Mouse (Mus musculus) adrenal gland, postnatal 10 days (tissue): ENCODE data around the gene Il11. TPM values are rescaled to one million over a fixed set of nuclear protein-coding genes. Genes with fewer than 3 reads are reported as not detected.

Experiments used
- DNase-seq: peaks from one replicate; pipeline ENCODE4 v3.0.0; 2021; ENCODE audit warnings: mixed read lengths
- total RNA-seq, 2 experiments: library from RNA; stranded (reverse); gene quantifications; 2 replicates each; pipeline ENCODE4 v1.2.3; 2021

Il11 gene
- total RNA-seq, 2 experiments from 2014 or later, result 0.12 to 0.18 TPM

GRCm38 (mm10) chr7:4788499-4789435 lies 6.1 kb upstream of the Il11 start:
- DNase-seq, result peak; percentile 79

- no peak for DNase-seq
Observed at GRCm38 (mm10) chr7:4783667-4784268, 1.1 kb upstream of the Il11 start.

GRCm38 (mm10) chr7:4782130-4782529 lies 529 bp downstream of the Il11 start:
- DNase-seq, result no peak

- DNase-seq, result no peak
Observed at GRCm38 (mm10) chr7:4779921-4780320, 2.7 kb downstream of the Il11 start.

GRCm38 (mm10) chr7:4777851-4778637 lies 4.6 kb downstream of the Il11 start:
- no peak for DNase-seq

- DNase-seq, result peak; percentile 75
Observed at GRCm38 (mm10) chr7:4776861-4777830, 5.5 kb downstream of the Il11 start.

GRCm38 (mm10) chr7:4776131-4776530 lies 6.5 kb downstream of the Il11 start:
- no peak for DNase-seq

GRCm38 (mm10) chr7:4771202-4771601 lies 11.5 kb downstream of the Il11 start, which contains the start of gene Fam71e2:
Fam71e2 (minus strand) TSS chr7:4771302.
- no peak for DNase-seq

- DNase-seq, result no peak
Observed at GRCm38 (mm10) chr7:4764946-4765710, 17.5 kb downstream of the Il11 start.

GRCm38 (mm10) chr7:4759670-4760069 lies 23.0 kb downstream of the Il11 start:
- no peak for DNase-seq

GRCm38 (mm10) chr7:4752821-4753570 lies 29.7 kb downstream of the Il11 start, which contains the start of gene Cox6b2:
Cox6b2 (minus strand) TSS chr7:4753094.
- DNase-seq, result peak; percentile 86

GRCm38 (mm10) chr7:4751971-4752820 lies 30.5 kb downstream of the Il11 start:
- DNase-seq, result peak; percentile 80

GRCm38 (mm10) chr7:4749169-4749568 lies 33.5 kb downstream of the Il11 start:
- no peak for DNase-seq

- no peak for DNase-seq
Observed at GRCm38 (mm10) chr7:4748321-4748720, 34.3 kb downstream of the Il11 start.

GRCm38 (mm10) chr7:4747156-4747899 lies 35.3 kb downstream of the Il11 start:
- no peak for DNase-seq

- no peak for DNase-seq
Observed at GRCm38 (mm10) chr7:4746326-4746980, 36.2 kb downstream of the Il11 start.

GRCm38 (mm10) chr7:4744886-4745285 lies 37.8 kb downstream of the Il11 start:
- DNase-seq, result no peak
